Mouse (Mus musculus) testis, adult 10 weeks (tissue): ENCODE data around the gene Gm10487. TPM values are rescaled to one million over a fixed set of nuclear protein-coding genes. Genes with fewer than 3 reads are reported as not detected.

Experiments
- polyA plus RNA-seq: library from polyadenylated mRNA; stranded (reverse); fragments of 350-450 nt; fragmentation: Illumina TruSeq; extraction: RNeasy Lipid Tissue Mini Kit (QIAGEN cat#74804); gene quantifications from one replicate; pipeline ENCODE4 v1.2.3, GENCODE M21; 2014; ENCODE audit warnings: low read depth, low replicate concordance

Gene Gm10487
- 2.5 TPM for polyA plus RNA-seq

GRCm38 (mm10) chrX:30843369-30843768, at the start of gene Gm10487:
Gene Gm10487, minus strand, starts transcription at chrX:30843469.

